Mouse (Mus musculus) lung, embryonic 16.5 days (tissue): ENCODE results near the gene Zfp292. TPM values are rescaled to one million over a fixed set of nuclear protein-coding genes. Genes with fewer than 3 reads are reported as not detected.

Experiments
- ATAC-seq: fragments of 200-750 bp; cut with Nextera tagmentation; 2 replicates; pipeline ENCODE4 v1.8.0; 2017; ENCODE audit warnings: low read depth, mild to moderate bottlenecking, moderate library complexity
- H3K27ac ChIP-seq: fragments of 300-500 bp; sonication (generic); 2 replicates; pipeline ENCODE4 v1.5.1; 2014; ENCODE audit warnings: mild to moderate bottlenecking, control low read depth, low read length
- H3K27me3 ChIP-seq: fragments of 300-500 bp; sonication (generic); 2 replicates; pipeline ENCODE4 v1.6.1; 2014; ENCODE audit warnings: low read depth, low read length, mixed read lengths; ENCODE audit not compliant: control insufficient read depth, insufficient read depth
- H3K36me3 ChIP-seq: fragments of 300-500 bp; sonication (generic); 2 replicates; pipeline ENCODE4 v1.6.1; 2014; ENCODE audit warnings: low read length; ENCODE audit not compliant: control insufficient read depth, insufficient read depth
- H3K4me1 ChIP-seq: fragments of 300-500 bp; sonication (generic); replicated peaks from 2 replicates; pipeline ENCODE4 v1.6.1; 2014; ENCODE audit warnings: low read length, mixed read lengths; ENCODE audit not compliant: control insufficient read depth, insufficient read depth
- H3K4me2 ChIP-seq: fragments of 300-500 bp; sonication (generic); 2 replicates; pipeline ENCODE4 v1.6.1; 2014; ENCODE audit warnings: low read depth, low read length, control low read depth
- H3K4me3 ChIP-seq: fragments of 300-500 bp; sonication (generic); 2 replicates; pipeline ENCODE4 v1.5.1; 2014; ENCODE audit warnings: mild to moderate bottlenecking, low read length, control low read depth
- H3K9ac ChIP-seq: fragments of 300-500 bp; sonication (generic); 2 replicates; pipeline ENCODE4 v1.6.1; 2014; ENCODE audit warnings: low read length, control low read depth
- H3K9me3 ChIP-seq: fragments of 300-500 bp; sonication (generic); 2 replicates; pipeline ENCODE4 v1.6.1; 2016; ENCODE audit warnings: low read length; ENCODE audit not compliant: control insufficient read depth
- WGBS: fragments of 180-500 bp; shearing (Covaris S2); extraction: QIAGEN DNeasy Blood & Tissue Kit; methylation state at CpG from one replicate; pipeline ENCODE4 v1.1.7; 2014; 5-methylcytosine and 5-hydroxymethylcytosine counted together
- polyA plus RNA-seq: library from polyadenylated mRNA; unstranded; fragments of >200 nt; fragmentation: Nextera tagmentation; extraction: Ambion mirVana; gene quantifications from 2 replicates; pipeline ENCODE4 v1.2.1, GENCODE M21; 2015

Gene Zfp292
- polyA plus RNA-seq, 1 experiment from 2014 or later: 16.2 TPM

DNA sequence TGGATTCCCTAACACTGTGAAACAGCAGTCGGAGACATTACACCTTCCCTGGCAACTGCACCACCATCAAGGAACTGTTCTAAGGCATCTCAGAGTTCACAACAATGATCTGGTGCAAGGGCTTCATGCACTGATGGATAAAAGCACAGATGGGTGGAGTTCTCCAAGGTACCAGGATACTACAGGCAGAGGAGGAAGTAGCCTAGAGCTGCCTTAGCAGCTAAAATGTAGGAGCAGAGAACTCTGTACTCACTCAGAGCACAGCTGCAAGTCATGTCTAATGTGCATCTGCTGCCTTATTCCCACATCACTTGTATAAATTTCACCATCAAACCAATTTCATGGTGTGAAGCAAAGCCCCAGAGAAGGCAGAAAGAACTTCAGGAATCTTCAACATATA lies 38.9 kb downstream of the Zfp292 start:
- Histone ChIP-seq H3K4me2 (no peak overlapping the region), H3K9ac (no peak overlapping the region), H3K9me3 (no peaks in the 10 kb centered on the region), H3K27ac (no peak overlapping the region), H3K4me3 (no peak overlapping the region), H3K36me3 (no peaks in the 10 kb centered on the region; the same call in 1 of the 2 replicates), H3K27me3 (no peaks in the 10 kb centered on the region), H3K4me1 (peaks cover 6% of the 10 kb centered on the region; the same call in 1 of the 2 replicates)
- WGBS: 88% methylated on average over 1 of the region's 1 CpGs
- ATAC-seq: no peak

DNA sequence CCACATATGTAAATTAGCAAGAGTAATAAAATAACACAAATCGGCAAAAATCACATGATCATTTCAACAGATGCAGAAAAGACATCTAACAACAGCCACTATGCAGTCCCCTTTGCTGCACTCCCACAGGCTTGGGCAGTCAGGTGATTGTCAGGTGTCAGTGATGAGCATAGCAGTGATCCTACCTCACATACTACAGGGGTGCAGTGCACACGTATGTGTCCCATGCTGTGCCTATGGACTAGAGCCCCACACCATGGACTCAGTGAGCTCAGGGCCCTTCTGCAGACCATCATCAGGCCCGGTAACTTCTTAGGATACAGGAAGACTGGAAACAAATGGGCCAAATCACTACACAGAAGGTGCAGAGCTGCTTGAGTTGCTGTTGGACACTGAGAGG lies 39.9 kb downstream of the Zfp292 start:
- Histone ChIP-seq H3K27me3 (no peaks in the 10 kb centered on the region), H3K9ac (no peak overlapping the region), H3K9me3 (no peaks in the 10 kb centered on the region), H3K4me1 (peaks cover under 1% of the 10 kb centered on the region; the same call in 1 of the 2 replicates), H3K27ac (no peak overlapping the region), H3K4me2 (no peak overlapping the region), H3K36me3 (peaks cover 6% of the 10 kb centered on the region), H3K4me3 (no peak overlapping the region)
- 77% methylated on average over 3 of the region's 3 CpGs for WGBS
- ATAC-seq: no peak

DNA sequence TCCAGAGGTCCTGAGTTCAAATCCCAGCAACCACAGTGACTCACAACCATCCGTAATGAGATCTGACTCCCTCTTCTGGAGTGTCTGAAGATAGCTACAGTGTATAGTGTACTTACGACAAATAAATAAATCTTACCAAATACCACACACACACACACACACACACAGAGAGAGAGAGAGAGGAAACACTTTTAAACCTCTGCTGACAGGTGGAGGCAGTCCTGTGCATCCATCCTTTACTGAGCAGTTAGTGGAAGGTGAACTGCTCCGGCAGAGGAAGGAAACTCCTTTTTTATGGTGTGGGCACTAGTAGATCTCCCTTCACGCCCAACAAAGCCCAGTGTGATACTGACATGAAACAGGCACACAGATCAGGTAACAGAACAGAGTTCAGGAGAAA lies 51.3 kb downstream of the Zfp292 start:
- 91% methylated on average over 4 of the region's 4 CpGs for WGBS

DNA sequence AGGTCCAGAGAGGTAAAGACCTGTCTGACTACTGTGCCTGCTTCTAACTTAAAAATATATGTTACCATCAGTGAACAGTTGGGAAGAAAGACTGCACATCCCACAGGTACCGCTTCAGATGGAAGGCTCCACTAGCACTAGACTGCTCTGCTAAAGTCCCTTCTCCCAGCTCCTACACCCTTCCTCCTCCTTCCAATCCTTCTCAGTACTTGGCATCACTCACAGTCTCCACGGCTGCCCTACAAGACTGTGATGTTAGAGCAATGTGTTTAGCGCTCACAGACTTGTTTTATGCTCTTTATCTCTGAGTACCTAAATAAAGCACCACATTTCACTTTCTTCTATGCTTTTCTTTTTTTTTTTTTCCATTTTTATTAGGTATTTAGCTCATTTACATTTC lies 53.3 kb downstream of the Zfp292 start:
- no peaks in the 10 kb centered on the region for H3K4me1 ChIP-seq
- H3K27ac ChIP-seq: no peak overlapping the region
- H3K4me2 ChIP-seq: no peak overlapping the region
- H3K9ac ChIP-seq: no peak overlapping the region
- no peaks in the 10 kb centered on the region for H3K27me3 ChIP-seq
- no peak for ATAC-seq
- H3K36me3 ChIP-seq: peaks cover 10% of the 10 kb centered on the region
- no peak overlapping the region for H3K4me3 ChIP-seq
- no peaks in the 10 kb centered on the region for H3K9me3 ChIP-seq
- WGBS: 85% methylated on average over 3 of the region's 3 CpGs

More for the DNA sequence above, 51.3 kb downstream of the Zfp292 start:
- Histone ChIP-seq H3K4me2 (no peak overlapping the region), H3K4me1 (no peaks in the 10 kb centered on the region), H3K27me3 (no peaks in the 10 kb centered on the region), H3K9ac (no peak overlapping the region), H3K4me3 (no peak overlapping the region), H3K27ac (no peak overlapping the region), H3K9me3 (no peaks in the 10 kb centered on the region), H3K36me3 (peaks cover 12% of the 10 kb centered on the region)
- ATAC-seq: no peak

DNA sequence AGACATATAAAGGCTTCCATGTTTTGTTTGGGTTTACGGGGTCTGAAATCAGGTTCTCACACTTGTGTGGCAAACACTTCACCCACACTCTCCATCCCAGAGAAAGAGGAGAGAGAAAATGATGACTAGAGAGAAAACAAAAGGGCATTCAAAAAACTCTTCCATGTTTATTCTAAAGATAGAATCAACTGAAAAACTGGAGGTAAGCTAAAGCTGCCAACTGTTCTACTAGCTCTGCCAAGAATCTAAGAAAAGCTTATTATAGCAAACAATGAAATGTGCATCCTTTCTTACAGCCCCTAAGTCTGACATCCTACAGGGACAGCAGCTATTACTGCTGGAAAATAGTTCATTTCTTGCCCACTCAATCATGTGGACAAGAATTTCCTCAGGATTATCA lies 58.9 kb downstream of the Zfp292 start:
- H3K4me1 ChIP-seq: no peaks in the 10 kb centered on the region
- no peak overlapping the region for H3K27ac ChIP-seq
- ATAC-seq: no peak
- 93% methylated on average over 1 of the region's 1 CpGs for WGBS
- no peaks in the 10 kb centered on the region for H3K27me3 ChIP-seq
- no peak overlapping the region for H3K9ac ChIP-seq
- no peak overlapping the region for H3K4me2 ChIP-seq
- H3K4me3 ChIP-seq: no peak overlapping the region
- peaks cover 10% of the 10 kb centered on the region for H3K36me3 ChIP-seq
- no peaks in the 10 kb centered on the region for H3K9me3 ChIP-seq

DNA sequence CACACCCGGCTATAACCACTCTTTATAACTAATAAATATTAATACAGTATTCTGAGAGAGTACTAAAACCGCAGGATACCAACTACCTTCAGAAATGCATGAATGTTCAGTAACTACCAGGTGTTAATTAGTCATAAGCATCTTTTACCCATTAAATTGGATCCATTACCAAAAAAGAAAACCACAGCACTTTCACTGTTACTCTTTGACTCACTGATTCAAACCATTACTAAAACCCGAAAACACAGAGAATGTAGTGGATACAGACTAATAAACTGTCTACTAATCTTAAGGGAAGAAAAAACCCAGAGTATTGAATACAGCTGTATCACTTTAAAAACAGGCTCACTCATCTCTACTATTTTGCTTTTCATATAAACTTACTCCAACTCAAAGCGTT lies 62.9 kb downstream of the Zfp292 start:
- Histone ChIP-seq H3K27ac (no peak overlapping the region), H3K36me3 (peaks cover 22% of the 10 kb centered on the region), H3K9ac (no peak overlapping the region), H3K4me1 (no peaks in the 10 kb centered on the region), H3K9me3 (no peaks in the 10 kb centered on the region), H3K4me3 (no peak overlapping the region), H3K4me2 (no peak overlapping the region), H3K27me3 (no peaks in the 10 kb centered on the region)
- ATAC-seq: no peak
- 89% methylated on average over 4 of the region's 4 CpGs for WGBS

DNA sequence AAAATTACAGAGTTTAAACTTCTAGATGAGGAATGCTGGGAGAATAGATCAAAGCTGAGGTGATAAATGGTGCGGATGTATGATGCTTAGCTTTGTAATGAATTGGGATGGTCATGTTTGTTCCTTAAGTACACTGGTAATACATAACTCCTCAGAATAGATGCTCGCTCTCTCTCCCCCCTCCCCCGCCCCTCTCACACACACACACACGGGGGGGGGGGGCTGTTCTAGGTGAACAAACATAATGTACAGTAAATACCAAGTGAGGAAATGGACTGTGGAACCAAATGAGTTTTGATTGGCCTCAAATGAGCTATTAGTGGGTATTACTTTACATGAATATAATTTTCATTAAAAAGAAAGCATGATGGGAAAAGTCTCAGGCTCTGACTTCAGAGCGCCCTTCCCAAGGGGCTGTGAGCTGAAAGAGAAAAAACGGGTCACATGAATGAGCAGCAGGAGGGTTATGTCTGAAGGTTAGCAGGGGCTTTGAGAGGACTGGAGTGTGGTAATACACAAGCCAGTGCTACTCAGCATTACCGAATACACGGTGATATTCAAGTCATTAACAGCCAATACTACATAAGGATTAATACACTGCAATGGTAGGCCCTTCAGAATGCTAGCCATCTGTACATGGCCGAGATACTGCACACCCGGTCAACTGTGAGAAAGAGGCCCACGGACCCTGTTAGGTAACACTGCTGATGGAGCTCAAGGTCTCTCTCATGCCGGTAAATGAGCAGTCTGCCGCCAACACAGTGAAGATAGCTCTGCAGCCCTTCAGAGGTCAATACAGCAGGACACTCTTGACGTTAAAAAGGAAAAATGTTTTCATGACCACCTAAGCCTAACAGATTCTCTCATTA lies 81.4 kb downstream of the Zfp292 start:
- peaks cover 6% of the 10 kb centered on the region for H3K36me3 ChIP-seq
- no peak overlapping the region for H3K4me2 ChIP-seq
- H3K4me3 ChIP-seq: no peak overlapping the region
- no peak for ATAC-seq
- H3K27me3 ChIP-seq: no peaks in the 10 kb centered on the region
- H3K27ac ChIP-seq: no peak overlapping the region
- no peaks in the 10 kb centered on the region for H3K4me1 ChIP-seq
- no peak overlapping the region for H3K9ac ChIP-seq
- H3K9me3 ChIP-seq: no peaks in the 10 kb centered on the region
- WGBS: 85% methylated on average over 14 of the region's 14 CpGs

DNA sequence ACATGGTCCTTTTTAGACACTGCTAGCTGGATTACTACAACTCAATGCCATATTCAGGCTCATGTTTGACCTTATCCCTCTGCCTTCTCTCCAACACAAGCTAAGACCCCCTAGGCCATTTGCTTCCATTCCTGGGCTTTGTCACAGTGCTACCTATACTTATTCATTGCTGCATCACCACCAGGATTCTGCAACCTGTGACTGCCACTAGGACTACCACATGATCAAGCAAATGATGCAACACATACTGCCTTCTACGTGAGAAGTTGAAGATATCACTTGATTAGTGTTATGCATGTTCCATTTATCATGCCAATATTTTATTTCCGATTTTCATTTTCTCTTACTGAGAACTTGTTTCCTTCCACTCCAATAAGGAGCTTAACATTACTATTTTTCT lies 84.8 kb downstream of the Zfp292 start:
- Histone ChIP-seq H3K4me1 (no peaks in the 10 kb centered on the region), H3K27ac (peak overlapping the region; percentile 51), H3K36me3 (no peaks in the 10 kb centered on the region; the same call in 1 of the 2 replicates), H3K9me3 (no peaks in the 10 kb centered on the region), H3K27me3 (no peaks in the 10 kb centered on the region), H3K4me2 (no peak overlapping the region), H3K4me3 (no peak overlapping the region), H3K9ac (no peak overlapping the region)
- 86% methylated on average over 2 of the region's 2 CpGs for WGBS
- no peak for ATAC-seq

DNA sequence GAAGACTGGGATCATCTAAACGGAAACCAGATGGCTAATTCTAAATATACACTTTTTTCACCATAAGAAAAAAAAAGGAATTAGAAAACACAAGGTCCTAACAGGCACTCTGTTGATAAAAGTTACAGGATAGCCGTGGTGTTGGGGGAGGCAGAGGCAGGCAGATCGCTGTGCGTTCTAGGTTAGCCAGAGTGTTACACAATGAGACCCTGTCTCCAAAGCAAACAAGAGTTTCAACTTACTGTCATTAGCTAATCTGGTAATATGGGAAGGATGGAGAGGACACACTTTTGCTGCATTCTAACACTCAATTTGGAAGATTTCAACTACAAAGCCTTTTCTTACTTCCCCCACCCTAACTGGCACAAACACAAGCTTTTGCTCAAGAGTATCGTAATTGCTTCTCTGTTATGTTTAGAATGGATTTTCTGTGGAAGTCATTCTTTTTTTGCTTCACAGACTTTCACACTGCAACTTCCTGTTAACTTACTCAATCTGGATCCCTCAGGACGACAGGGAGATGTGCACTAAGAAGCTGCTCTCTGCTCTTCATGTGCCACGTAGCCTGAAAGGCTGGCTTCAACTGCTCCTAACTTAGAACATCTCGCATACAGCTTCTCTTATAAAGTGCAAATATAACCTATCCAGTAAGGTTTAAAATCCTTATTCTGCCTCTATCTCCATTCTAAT lies 85.3 kb downstream of the Zfp292 start:
- no peak overlapping the region for H3K4me2 ChIP-seq
- H3K36me3 ChIP-seq: no peaks in the 10 kb centered on the region; the same call in 1 of the 2 replicates
- no peak overlapping the region for H3K4me3 ChIP-seq
- no peak overlapping the region for H3K9ac ChIP-seq
- H3K9me3 ChIP-seq: no peaks in the 10 kb centered on the region
- no peaks in the 10 kb centered on the region for H3K27me3 ChIP-seq
- ATAC-seq: peak; percentile 74
- 47% methylated on average over 8 of the region's 8 CpGs for WGBS
- H3K27ac ChIP-seq: peak overlapping the region; percentile 51
- no peaks in the 10 kb centered on the region for H3K4me1 ChIP-seq
